Comparison of ENCODE assay signal across 9 mouse cellular contexts in the genomic region with DNA sequence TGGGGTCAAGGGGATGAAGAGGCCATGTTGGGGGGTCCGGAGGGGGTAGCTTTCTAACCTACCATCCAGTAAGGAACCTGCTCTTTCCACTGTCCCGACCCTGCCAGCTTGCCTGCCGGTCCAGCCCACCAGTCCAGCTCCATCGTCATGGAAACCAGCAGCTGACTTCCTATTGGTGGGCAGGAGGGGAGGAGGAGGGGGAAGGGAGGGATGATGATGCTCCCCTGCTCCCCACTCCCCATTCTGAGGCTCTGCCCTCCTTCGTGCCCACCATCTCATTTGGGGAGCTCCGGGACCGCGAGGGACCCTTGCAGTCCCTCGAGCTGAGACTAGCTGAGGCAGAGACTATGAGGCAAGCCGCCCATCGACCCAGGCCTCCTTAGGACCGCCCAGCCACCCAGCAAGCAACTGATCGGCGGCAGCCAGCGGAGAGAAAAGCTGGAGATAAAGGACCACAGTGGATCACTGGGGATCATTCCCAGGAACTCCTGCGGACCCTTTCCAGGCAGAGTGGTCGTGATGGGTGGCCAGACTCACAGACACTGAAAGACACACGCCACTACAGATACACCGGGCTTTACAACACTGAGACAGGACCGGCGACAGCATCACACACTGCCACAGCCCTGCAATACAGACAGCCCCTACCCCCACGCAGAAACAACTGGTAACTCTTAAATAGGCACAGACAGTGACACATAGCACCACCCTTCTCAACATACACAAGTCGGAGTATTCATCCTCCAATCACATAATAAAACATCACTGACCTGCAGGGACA. TPM values are rescaled to one million over a fixed set of nuclear protein-coding genes. Genes with fewer than 3 reads are reported as not detected.
A peak's percentile ranks its signal among the peaks of the same experiment; 100 is the strongest.
DNase-seq lines count a peak whose midpoint lies in the region; ATAC-seq and TF ChIP-seq lines count a peak whose summit lies in the region.
"Had no signal": no experiment of that assay in that cellular context is flagged by ENCODE, and none has a peak within 500 bp of the region (broad histone marks: within the 10 kb centered on the region; RNA-seq: fewer than 3 reads in every experiment).

TSS of gene Tspoap1 (plus strand) at position 241 of the 781 bp plus-strand sequence.

- TF ChIP-seq CTCF in cerebellum, adult 2 months (IDR thresholded peaks at IDR 0.05; ENCODE audit: borderline replicate concordance, insufficient read depth, low read depth, low read length) = no peak

- intact Hi-C loops in left cerebral cortex, postnatal 25 days (cut with DNase I) = loop anchor here (2.0 to 5.0 kb wide), 3 partner anchors 98 to 163 kb away; partner anchors contain the start of gene Rnf43

- 2% methylated on average over 23 of the region's 23 CpGs for WGBS in cerebellum, adult 2 months

- H3K27ac ChIP-seq in cerebellum, adult 2 months (ENCODE audit: insufficient read depth, low read length) = peak within 1 kb of the TSS; percentile 74
- H3K27ac ChIP-seq: lung, embryonic 15.5 days had no signal

- no peaks in the 10 kb centered on the region for H3K27me3 ChIP-seq in cerebellum, adult 2 months (ENCODE audit: control insufficient read depth, insufficient read depth, low read length)

- H3K4me1 ChIP-seq in cerebellum, adult 2 months (ENCODE audit: control insufficient read depth, insufficient read depth, low read length) = peaks cover 3% of the 10 kb centered on the region; the same call in 1 of the 2 replicates

- DNase-seq in CD4-positive helper T cell, adult 2 months (ENCODE audit: low read depth, low spot score) = peak; percentile 70
- peak; percentile 77 to 82 for DNase-seq in cerebellum, adult 2 months
- peak; percentile 75 to 91 for DNase-seq in left cerebral cortex, postnatal 25 days (ENCODE audit: low spot score in 2 of 2)
- peak; percentile 53 for DNase-seq in neural tube, embryonic 10.5 days (ENCODE audit: extremely low spot score, low spot score)
- DNase-seq in ovary, adult 18-20 months (ENCODE audit: low spot score) = no peak
- DNase-seq in Muller cell, postnatal 12 days (ENCODE audit: inconsistent ontology term) = no peak

- ATAC-seq in frontal cortex, adult (ENCODE audit: low TSS enrichment) = peak; percentile 54
- ATAC-seq in erythroblast, adult 5-6 weeks (replicated peaks; ENCODE audit: low FRiP score, poor library complexity, severe bottlenecking) = no peak

- peak; percentile 70; the same call in 1 of the 2 replicates for TF ChIP-seq POLR2A in cerebellum, adult 2 months (IDR thresholded peaks at IDR 0.05; ENCODE audit: borderline replicate concordance, insufficient read depth, low read length)

- H3K4me3 ChIP-seq in cerebellum, adult 2 months (replicated peaks; ENCODE audit: insufficient read depth, low read depth, low read length) = peak within 1 kb of the TSS; percentile 85
- H3K4me3 ChIP-seq: lung, embryonic 15.5 days had no signal

RNA-seq across cellular contexts. Expression of gene Tspoap1, which starts in this region (rescaled TPM):
- 198 TPM in 2 replicates for polyA plus RNA-seq in cerebellum, adult 2 months (2012; rRNA removed)
- total RNA-seq in left cerebral cortex, postnatal 25 days (2021) = 100 to 1,000 TPM; 165 to 189 TPM
- total RNA-seq in erythroblast, adult 5-6 weeks (2015; ENCODE audit: low replicate concordance) = 4.2 and 5.4 TPM in 2 replicates
- total RNA-seq in erythroblast, adult 5-6 weeks (2017; ENCODE audit: low replicate concordance) = 5.4 and 16.6 TPM in 2 replicates

Comparison
In these comparisons a context has a peak if more than half of its experiments do, and no peak if none do; other contexts are left out.
1. RNA of gene Tspoap1 (total RNA-seq): 165 to 189 TPM in left cerebral cortex, postnatal 25 days; 4.2 to 16.6 TPM in erythroblast, adult 5-6 weeks; every median in the first group is over 4 times any median in the second.
2. DNase-seq: peak in CD4-positive helper T cell, adult 2 months (single experiment), cerebellum, adult 2 months (2 of 2), left cerebral cortex, postnatal 25 days (2 of 2) and neural tube, embryonic 10.5 days (single experiment); none in ovary, adult 18-20 months (single experiment) and Muller cell, postnatal 12 days (single experiment).